Mouse (Mus musculus) CH12.LX (cell line): ENCODE data around the gene Serpinb13.
"Not testable (repeated sequence)": the region's sequence is repeated elsewhere in the genome, so short reads cannot be mapped to it uniquely, and the experiment has no call there.

Experiments
- CTCF ChIP-seq, 2 experiments: IDR thresholded peaks in 1 of 2; conservative IDR thresholded peaks in 1 of 2; 2 replicates each; pipeline ENCODE4 v1.5.1; 2011 to 2012; ENCODE audit warnings: low read depth in 2 of 2, low read length in 2 of 2, improper control_type of control experiment in 1 of 2, inconsistent platforms in 1 of 2, mild to moderate bottlenecking in 1 of 2, moderate library complexity in 1 of 2
- EP300 ChIP-seq: IDR thresholded peaks from 2 replicates; pipeline ENCODE4 v1.6.1; 2011; ENCODE audit warnings: low read length, improper control_type of control experiment
- POLR2A ChIP-seq: IDR thresholded peaks from 2 replicates; pipeline ENCODE4 v1.6.1; 2011; ENCODE audit warnings: low read depth, mild to moderate bottlenecking, improper control_type of control experiment, low read length
- ZNF384 ChIP-seq: IDR thresholded peaks from 2 replicates; pipeline ENCODE4 v1.6.1; 2012; ENCODE audit warnings: low read depth, low read length, improper control_type of control experiment, inconsistent platforms

DNA sequence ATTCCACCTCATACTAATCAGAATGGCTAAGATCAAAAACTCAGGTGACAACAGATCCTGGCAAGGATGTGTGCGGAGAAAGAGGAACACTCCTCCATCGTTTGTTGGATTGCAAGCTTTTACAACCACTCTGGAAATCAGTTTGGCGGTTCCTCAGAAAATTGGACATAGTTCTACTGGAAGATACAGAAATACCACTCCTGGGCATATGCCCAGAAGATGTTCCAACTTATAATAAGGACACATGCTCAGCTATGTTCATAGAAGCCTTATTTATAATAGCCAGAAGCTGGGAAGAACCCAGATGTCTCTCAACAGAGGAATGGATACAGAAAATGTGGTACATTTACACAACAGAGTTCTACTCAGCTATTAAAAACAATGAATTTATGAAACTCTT is 53.5 kb downstream of the Serpinb13 start:
- TF ChIP-seq POLR2A; EP300; ZNF384; CTCF (conservative IDR thresholded peaks at IDR 0.05 in 1 of 2, IDR thresholded peaks at IDR 0.05 in 1 of 2; ENCODE audit: low read depth in 2 of 2, low read length in 2 of 2): not testable (repeated sequence)
